Mouse (Mus musculus): Measurements from ENCODE around the gene Zfp109.
"Not testable (repeated sequence)": the region's sequence is repeated elsewhere in the genome, so short reads cannot be mapped to it uniquely, and the experiment has no call there.

Zfp109 gene

GRCm38 (mm10) chr7:24237040-24237791 lies at the start of gene Zfp109:
Gene Zfp109, minus strand, starts transcription at chr7:24237560.
- DNase-seq (ENCODE audit: low spot score), result peak; percentile 66

GRCm38 (mm10) chr7:24286916-24287315 lies 49.6 kb upstream of the Zfp109 start:
- DNase-seq (ENCODE audit: low spot score), result no peak

- DNase-seq (ENCODE audit: low spot score), result no peak
These were observed 48.7 kb upstream of the Zfp109 start for GRCm38 (mm10) chr7:24286090-24286489.

- no peak for DNase-seq (ENCODE audit: low spot score)
These were observed 43.4 kb upstream of the Zfp109 start for GRCm38 (mm10) chr7:24280858-24281145.

- no peak for DNase-seq (ENCODE audit: low spot score)
These were observed 42.9 kb upstream of the Zfp109 start for GRCm38 (mm10) chr7:24280031-24280857.

- not testable (repeated sequence) for DNase-seq (ENCODE audit: low spot score)
These were observed 41.4 kb upstream of the Zfp109 start for GRCm38 (mm10) chr7:24278771-24279170.

- no peak for DNase-seq (ENCODE audit: low spot score)
These were observed 37.1 kb upstream of the Zfp109 start for GRCm38 (mm10) chr7:24274456-24274855.

DNA sequence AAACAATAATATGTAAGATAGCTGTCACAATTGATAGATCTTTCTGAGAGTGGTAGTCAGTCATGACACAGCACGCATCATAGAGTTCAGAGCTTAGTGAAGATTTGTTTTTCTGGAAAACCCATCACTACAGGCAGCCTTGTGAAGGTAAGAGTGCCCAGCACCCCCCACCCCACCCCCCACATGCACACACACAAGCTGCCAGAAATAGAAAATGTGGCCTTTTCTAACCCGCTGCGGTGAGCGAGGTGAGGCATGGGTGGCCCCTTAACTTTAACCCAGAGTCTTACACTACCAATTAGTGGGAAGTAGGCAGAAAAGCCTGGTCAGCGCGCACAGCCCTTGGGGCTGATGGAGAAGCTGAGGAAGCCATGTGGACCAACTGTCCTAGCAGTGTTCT lies 33.8 kb upstream of the Zfp109 start:
- no peak for DNase-seq (ENCODE audit: low spot score)

- DNase-seq (ENCODE audit: low spot score), result peak; percentile 81
These were observed 32.9 kb upstream of the Zfp109 start, which contains the start of gene Zfp93 for GRCm38 (mm10) chr7:24270288-24270672. Gene Zfp93, plus strand, starts transcription at chr7:24270420.

GRCm38 (mm10) chr7:24269667-24270287 lies 32.4 kb upstream of the Zfp109 start:
- DNase-seq (ENCODE audit: low spot score), result no peak

GRCm38 (mm10) chr7:24269256-24269655 lies 31.9 kb upstream of the Zfp109 start:
- DNase-seq (ENCODE audit: low spot score), result no peak

DNA sequence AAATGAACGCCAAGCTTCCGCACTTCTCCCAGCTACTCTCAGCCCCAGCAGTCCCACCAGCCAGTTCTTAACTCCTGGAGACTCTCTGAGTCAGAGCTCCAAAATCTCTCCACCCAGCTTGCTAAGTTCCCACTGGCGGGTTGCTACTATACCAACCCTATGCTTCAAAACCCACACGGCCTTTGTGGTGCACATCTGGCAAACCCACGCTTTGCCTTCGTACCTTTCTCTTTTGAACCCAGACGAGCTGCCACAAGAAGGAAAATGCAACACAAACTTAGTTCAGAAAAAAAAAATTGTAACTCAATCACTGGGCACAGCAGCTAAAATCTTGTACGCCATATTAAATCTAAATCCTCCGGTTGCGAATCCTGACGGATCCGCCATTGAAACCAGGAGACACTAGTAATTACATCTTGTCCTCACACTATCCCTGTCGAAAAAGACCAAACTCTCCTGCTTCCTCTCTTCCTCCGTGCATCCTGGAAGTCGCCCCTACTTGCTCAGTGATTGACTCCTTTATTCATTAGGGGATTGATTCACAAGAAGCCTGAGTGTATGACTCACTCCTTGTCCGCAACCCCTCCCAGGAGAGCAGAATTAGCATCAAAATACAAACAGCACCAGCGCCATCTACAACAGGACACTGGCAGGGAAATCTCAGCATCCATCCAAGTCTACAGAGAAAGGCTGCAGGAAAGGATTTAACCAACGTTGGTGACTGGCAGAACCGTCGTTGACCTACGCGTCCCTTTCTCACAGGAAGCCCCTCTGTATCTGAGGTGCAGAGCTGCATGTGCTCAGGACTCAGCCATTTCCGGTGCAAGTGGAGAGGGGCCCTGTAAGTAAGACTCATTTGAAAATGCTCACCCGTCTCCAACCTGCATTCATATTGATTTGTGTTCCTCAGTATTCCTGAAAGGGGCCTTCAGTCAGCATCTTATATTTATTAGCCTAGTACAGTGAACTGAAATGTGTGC lies 31.1 kb upstream of the Zfp109 start:
- DNase-seq (ENCODE audit: low spot score), result no peak

DNA sequence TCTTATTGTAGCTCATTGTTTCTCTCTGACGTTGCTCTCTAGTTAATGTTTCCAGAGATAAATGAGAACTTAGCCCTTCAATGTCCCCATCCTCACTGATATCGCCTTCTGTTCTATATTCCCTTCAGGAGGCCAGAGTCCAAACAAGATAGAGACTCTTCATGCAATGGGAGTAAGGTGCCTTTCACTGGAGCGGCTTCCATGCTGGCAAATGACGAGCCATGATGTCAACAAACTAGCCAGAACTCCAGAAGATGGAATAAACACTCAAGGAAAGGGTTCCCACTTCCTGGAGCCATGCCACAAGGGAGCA lies 22.6 kb upstream of the Zfp109 start:
- no peak for DNase-seq (ENCODE audit: low spot score)

GRCm38 (mm10) chr7:24259306-24259999 lies 22.1 kb upstream of the Zfp109 start:
- DNase-seq (ENCODE audit: low spot score), result no peak

DNA sequence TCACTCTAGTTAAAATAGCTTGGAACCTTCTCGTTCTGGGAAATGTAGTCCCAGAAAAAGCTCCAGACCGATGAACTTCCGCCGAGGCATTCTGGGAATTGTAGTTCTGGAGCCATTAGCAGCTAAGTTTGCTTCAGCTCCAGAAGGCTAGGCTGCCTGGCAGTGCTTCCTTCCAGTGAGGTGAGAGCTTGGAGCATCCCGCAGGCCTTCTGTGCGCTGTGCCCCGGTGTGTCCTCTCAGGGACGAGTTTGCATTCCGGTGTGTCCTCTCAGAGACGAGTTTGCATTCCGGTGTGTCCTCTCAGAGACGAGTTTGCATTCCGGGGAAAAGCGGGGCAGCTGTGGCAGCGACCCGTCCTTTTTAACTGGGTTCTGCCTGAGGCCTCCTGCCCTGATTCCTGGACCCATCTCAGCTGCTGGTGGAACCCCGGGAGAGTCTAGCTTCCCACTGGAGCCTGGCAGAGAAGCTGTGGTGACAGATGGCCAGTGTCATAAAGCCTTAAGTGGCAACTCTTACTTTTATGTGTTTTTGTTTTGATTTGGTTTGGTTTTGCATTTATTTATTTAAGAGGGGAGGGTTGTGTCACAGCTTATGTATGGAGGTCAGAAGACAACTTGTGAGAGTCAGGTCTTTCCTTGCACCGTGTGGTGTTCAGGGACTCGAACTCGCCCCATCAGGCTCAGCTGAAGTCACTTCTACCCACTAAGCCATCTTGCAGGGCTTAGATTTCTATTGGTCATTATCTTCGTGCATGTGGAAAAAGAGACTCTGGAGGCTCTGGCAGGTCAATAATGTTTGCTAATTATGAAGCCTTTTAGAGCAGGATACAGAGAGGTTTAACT lies 17.5 kb upstream of the Zfp109 start, which contains the start of gene Zfp108:
Gene Zfp108, plus strand, starts transcription at position 162 of the 842 bp plus-strand sequence.
- peak; percentile 85 for DNase-seq (ENCODE audit: low spot score)

DNA sequence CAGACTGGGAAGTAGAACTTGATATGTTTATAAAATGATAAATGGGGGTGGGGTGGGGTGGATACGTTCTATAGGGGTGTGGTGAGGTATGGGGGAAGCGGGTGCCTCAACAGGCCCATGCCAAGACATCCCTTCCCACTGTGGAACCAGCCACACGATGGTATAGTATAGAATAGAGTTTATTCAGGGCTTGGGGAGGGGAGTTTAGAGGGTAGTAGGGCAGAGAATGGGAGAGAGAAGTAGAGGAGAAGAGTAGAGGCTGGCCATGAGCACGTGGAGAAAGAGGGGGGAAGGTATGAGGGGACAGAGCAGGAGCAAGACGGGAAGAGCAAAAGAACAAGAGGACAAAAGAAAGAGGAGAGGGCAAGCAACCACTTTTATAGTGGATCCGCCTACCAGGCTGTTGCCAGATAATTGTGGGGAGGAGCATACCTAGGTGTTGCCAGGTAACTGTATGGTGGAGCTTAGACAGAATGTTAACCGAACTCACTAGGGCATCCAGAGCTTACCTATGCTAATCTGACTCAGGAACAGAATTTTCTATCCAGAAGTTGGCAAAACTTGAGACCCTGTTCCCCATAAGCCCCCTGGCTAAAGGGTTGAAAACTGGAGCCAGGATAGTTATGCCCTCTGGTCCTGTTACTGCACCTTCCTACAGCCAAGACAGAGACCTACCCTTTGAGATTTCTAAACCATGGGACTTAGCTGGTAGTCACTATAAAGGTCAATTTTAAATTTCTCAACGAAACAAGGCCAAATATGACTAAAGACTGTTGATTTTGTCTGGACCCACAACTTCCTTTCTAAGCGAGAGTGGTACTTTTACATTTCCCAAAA lies 16.6 kb upstream of the Zfp109 start:
- DNase-seq (ENCODE audit: low spot score), result no peak

- no peak for DNase-seq (ENCODE audit: low spot score)
These were observed 26.0 kb downstream of the Zfp109 start, which contains the start of gene Zfp111 for GRCm38 (mm10) chr7:24211343-24211742. Gene Zfp111, minus strand, starts transcription at chr7:24211443.

DNA sequence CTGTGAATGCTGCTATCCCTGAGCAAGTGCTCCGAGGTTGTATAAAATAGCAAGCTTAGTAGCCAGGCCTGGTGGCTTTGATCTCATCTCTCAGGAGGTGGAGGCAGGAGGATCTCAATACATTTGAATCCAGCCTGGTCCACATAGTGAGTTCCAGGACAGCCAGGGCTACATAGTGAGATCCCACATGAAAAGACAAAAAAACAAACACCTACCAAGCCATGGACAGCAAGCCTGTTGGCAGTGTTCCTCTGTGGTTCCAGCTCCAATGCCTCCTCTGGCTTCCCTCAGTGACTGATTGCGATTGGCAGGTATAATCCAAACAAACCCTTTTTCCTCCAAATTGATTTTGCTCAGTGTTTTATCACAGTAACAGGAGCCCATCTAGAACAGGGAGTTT lies 27.1 kb downstream of the Zfp109 start:
- DNase-seq (ENCODE audit: low spot score), result no peak

- no peak for DNase-seq (ENCODE audit: low spot score)
These were observed 29.0 kb downstream of the Zfp109 start for GRCm38 (mm10) chr7:24208282-24208886.

Data from left cerebral cortex, adult 11 months (tissue).